Mouse (Mus musculus) embryonic facial prominence, embryonic 13.5 days (tissue): ENCODE measurements at regions not wholly inside any gene's neighbourhood (a gene's known extent, or its start where the extent isn't known, plus 50 kb on each side); places are given as distances from the start of the nearest gene placed in this dataset.
A peak's percentile ranks its signal among the peaks of the same experiment; 100 is the strongest.

ENCODE experiments used
- ATAC-seq: fragments of 200-750 bp; cut with Nextera tagmentation; 2 replicates; pipeline ENCODE4 v1.8.0; 2017; ENCODE audit warnings: low read depth; ENCODE audit not compliant: insufficient number of reproducible peaks, insufficient read depth, low FRiP score, low TSS enrichment
- H3K27ac ChIP-seq: fragments of 300-500 bp; sonication (generic); 2 replicates; pipeline ENCODE4 v1.5.1; 2015; ENCODE audit warnings: moderate library complexity, mild to moderate bottlenecking, inconsistent platforms
- H3K27me3 ChIP-seq: fragments of 300-500 bp; sonication (generic); 2 replicates; pipeline ENCODE4 v1.6.1; 2015; ENCODE audit warnings: mild to moderate bottlenecking, inconsistent platforms
- H3K36me3 ChIP-seq: fragments of 300-500 bp; sonication (generic); 2 replicates; pipeline ENCODE4 v1.6.1; 2015; ENCODE audit warnings: mild to moderate bottlenecking, inconsistent platforms
- H3K4me1 ChIP-seq: fragments of 300-500 bp; sonication (generic); 2 replicates; pipeline ENCODE4 v1.6.1; 2015; ENCODE audit warnings: inconsistent platforms
- H3K4me2 ChIP-seq: fragments of 300-500 bp; sonication (generic); 2 replicates; pipeline ENCODE4 v1.6.1; 2015; ENCODE audit warnings: moderate library complexity, mild to moderate bottlenecking, inconsistent platforms
- H3K4me3 ChIP-seq: fragments of 300-500 bp; sonication (generic); 2 replicates; pipeline ENCODE4 v1.5.1; 2015; ENCODE audit warnings: mild to moderate bottlenecking, inconsistent platforms
- H3K9ac ChIP-seq: fragments of 300-500 bp; sonication (generic); 2 replicates; pipeline ENCODE4 v1.6.1; 2015; ENCODE audit warnings: mild to moderate bottlenecking, inconsistent platforms
- H3K9me3 ChIP-seq: fragments of 300-500 bp; sonication (generic); 2 replicates; pipeline ENCODE4 v1.6.1; 2016; ENCODE audit warnings: inconsistent platforms
- WGBS: fragments of 180-500 bp; shearing (Covaris S2); methylation state at CpG from one replicate; pipeline ENCODE4 v1.1.7; 2015; ENCODE audit warnings: mixed read lengths; 5-methylcytosine and 5-hydroxymethylcytosine counted together

DNA sequence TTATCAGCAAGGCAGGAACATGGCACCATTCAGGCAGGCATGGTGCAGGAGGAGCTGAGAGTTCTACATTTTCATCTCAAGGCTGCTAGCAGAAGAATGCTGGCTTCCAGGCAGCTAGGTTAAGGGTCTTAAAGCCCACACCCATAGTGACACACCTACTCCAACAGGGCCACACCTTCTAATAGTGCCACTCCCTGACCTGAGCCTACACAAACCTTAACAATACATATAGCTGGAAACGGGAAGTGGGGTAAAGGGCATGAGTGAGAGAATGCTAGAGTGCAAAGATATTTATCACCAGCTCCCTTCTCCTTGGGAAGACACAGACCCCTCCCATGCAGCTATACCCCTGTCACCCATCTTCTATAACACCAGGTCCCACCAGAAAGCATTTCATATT, 230.6 kb downstream of the Irx1 start:
- WGBS = 77% methylated on average over 1 of the region's 1 CpGs
- H3K4me1 ChIP-seq = peaks cover 11% of the 10 kb centered on the region; the same call in 1 of the 2 replicates
- H3K27ac ChIP-seq = no peak overlapping the region
- ATAC-seq = no peak
- H3K9ac ChIP-seq = no peak overlapping the region
- no peak overlapping the region for H3K4me3 ChIP-seq
- no peaks in the 10 kb centered on the region for H3K9me3 ChIP-seq
- no peak overlapping the region for H3K4me2 ChIP-seq
- H3K36me3 ChIP-seq = no peaks in the 10 kb centered on the region
- no peaks in the 10 kb centered on the region; the same call in 1 of the 2 replicates for H3K27me3 ChIP-seq

DNA sequence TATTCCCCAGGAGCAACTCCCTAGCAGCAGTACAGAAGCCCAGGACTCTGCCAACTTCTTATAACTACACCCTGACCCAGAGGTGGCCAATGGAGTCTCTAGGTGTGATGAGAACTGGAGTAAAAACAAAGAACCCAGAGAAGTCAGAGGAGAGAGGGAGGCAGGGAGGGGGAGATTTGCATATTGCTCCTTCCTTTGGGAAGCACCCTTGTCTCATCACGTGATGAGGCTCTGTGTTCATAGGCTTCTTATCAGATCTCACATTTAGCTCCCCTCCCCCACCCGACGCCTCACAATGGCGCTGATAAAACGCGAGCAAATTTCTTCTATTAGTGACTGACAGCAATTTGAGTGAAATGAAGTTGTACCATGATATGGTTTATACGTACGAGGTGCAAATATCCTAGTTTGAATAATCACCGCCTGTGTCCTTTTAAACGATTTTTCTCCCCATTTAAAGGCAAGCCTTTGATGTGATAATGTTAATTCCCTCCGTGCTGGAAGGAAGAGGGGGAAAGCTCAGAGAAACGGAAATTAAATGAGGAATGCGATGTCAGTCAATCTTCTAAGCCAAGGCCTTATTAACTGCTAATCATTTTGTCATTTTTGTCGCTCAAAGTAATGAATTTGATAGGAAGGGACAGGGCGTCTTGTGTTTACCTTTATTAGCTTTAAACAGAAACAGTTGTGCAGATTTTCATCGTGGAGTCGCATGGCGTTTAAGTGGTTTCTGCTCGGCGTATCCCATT, 273.3 kb downstream of the Irx1 start:
- no peaks in the 10 kb centered on the region for H3K9me3 ChIP-seq
- H3K4me1 ChIP-seq = no peaks in the 10 kb centered on the region
- H3K9ac ChIP-seq = no peak overlapping the region
- no peak overlapping the region for H3K27ac ChIP-seq
- H3K4me3 ChIP-seq = no peak overlapping the region
- 8% methylated on average over 20 of the region's 20 CpGs for WGBS
- H3K27me3 ChIP-seq = peaks cover 42% of the 10 kb centered on the region
- no peak for ATAC-seq
- peak overlapping the region; percentile 39 for H3K4me2 ChIP-seq
- no peaks in the 10 kb centered on the region for H3K36me3 ChIP-seq

DNA sequence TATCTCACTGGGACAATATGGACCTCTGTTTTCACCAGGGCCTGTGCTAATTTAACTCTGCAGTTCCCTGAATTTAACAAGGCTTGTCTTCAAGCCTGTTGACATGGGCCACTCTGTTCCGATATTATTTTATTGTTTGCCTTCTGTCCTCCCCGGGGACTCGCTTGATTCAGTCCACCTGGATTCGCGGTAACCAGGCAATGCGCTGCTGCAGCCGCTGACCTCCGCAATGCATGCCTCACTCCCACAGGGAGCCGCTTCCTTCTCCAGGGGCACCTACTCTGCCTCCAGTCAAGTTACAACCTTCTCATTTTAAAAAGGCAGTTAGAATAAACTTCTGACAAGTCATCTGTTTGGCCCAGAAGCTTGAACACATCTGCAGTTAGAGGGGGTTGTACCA, 274.3 kb downstream of the Irx1 start:
- no peak overlapping the region for H3K4me2 ChIP-seq
- H3K4me3 ChIP-seq = no peak overlapping the region
- H3K9me3 ChIP-seq = no peaks in the 10 kb centered on the region
- no peaks in the 10 kb centered on the region for H3K4me1 ChIP-seq
- peaks cover 42% of the 10 kb centered on the region for H3K27me3 ChIP-seq
- ATAC-seq = no peak
- 25% methylated on average over 9 of the region's 9 CpGs for WGBS
- H3K9ac ChIP-seq = no peak overlapping the region
- no peaks in the 10 kb centered on the region for H3K36me3 ChIP-seq
- no peak overlapping the region for H3K27ac ChIP-seq

DNA sequence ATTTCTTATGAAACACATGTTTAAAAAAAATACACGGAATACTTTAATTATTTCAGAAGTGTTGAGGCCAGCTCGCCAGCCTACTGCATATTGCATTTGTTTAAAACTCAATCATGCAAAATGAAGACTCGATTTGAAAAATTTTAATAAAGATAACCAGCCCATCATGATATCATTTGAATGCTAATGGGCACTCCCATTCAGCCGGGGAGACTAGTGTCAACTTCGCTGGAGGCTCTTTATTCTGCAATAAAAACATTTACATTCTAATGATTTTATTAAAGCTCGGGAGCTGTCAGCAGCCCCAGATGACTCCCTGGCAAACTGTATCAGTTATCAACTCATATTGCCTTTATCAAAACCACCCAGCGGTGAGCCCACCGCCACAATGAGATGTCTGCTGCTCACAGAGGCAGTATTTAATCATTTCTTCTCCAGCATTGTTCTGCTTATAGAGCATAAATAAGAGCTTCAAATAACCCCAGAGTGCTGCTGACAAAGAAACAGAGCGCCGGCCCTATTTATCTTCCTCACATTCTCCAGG, 287.4 kb downstream of the Irx1 start:
- no peaks in the 10 kb centered on the region for H3K36me3 ChIP-seq
- H3K27ac ChIP-seq = no peak overlapping the region
- H3K9me3 ChIP-seq = no peaks in the 10 kb centered on the region
- no peak overlapping the region for H3K9ac ChIP-seq
- H3K4me3 ChIP-seq = no peak overlapping the region
- no peak overlapping the region for H3K4me2 ChIP-seq
- no peak for ATAC-seq
- peaks cover 16% of the 10 kb centered on the region for H3K27me3 ChIP-seq
- H3K4me1 ChIP-seq = no peaks in the 10 kb centered on the region
- WGBS = 79% methylated on average over 10 of the region's 10 CpGs

DNA sequence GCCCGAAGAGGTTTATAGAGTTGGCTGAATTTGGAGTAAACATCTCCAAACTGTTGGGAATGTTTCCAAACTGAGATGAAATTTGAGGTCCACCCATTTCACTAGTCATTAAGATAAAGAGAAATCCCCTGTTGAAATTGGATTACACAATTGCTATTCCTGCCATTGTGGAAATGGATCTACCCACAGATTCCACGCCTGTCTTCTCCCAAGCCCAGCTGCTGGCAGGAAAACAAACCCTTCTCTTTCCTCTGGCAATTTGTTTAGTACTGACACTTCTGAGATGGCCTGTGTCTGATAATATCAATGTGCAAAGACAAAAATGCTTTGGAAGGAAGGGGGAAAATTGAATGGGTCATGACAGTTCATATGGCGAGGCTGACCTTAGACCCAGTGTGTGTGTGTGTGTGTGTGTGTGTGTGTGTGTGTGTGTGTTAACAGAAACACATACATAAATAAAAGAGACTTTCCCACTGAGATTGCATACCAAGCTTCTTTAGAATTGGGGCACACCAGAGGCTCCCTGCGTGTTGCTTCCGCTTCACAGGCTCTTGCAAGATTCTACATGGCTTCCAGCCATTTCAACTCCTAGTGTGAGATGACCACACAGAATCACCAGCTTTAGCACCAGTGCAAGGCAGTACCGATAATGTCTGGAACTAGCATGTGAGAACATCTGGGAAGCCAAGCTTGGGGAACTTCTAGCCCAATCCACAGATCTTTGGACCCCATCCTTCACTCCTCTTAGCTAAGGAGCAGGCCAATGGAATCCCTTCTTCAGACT, 293.4 kb downstream of the Irx1 start:
- Histone ChIP-seq H3K36me3 (no peaks in the 10 kb centered on the region), H3K27me3 (peaks cover 10% of the 10 kb centered on the region), H3K9ac (no peak overlapping the region), H3K4me3 (no peak overlapping the region), H3K27ac (no peak overlapping the region), H3K9me3 (no peaks in the 10 kb centered on the region), H3K4me1 (peaks cover 22% of the 10 kb centered on the region), H3K4me2 (no peak overlapping the region)
- no peak for ATAC-seq
- WGBS = 67% methylated on average over 6 of the region's 6 CpGs

DNA sequence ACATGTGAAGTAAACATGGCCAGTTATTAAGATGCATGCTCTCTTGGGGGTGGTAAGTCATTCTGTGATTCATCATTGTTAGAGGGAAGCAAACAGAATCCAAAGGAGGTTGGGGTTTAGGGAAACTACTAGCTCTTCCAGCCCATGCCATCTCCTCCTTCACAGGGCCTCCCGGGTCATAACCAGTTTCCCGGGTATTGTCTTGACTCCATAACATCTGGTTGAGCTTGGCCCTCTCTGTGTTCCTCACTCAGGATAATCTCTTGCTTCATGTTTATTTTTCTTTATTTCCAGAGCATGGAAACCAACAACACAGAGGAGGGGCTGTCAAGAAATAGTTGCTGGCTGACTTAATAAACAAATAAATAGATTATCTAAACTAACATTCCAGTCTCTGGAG, 295.3 kb downstream of the Irx1 start:
- H3K9ac ChIP-seq = no peak overlapping the region
- H3K4me1 ChIP-seq = peaks cover 28% of the 10 kb centered on the region
- no peak overlapping the region for H3K4me3 ChIP-seq
- no peak overlapping the region for H3K4me2 ChIP-seq
- 73% methylated on average over 2 of the region's 2 CpGs for WGBS
- H3K27me3 ChIP-seq = no peaks in the 10 kb centered on the region
- no peak for ATAC-seq
- H3K27ac ChIP-seq = no peak overlapping the region
- H3K9me3 ChIP-seq = no peaks in the 10 kb centered on the region
- no peaks in the 10 kb centered on the region for H3K36me3 ChIP-seq

DNA sequence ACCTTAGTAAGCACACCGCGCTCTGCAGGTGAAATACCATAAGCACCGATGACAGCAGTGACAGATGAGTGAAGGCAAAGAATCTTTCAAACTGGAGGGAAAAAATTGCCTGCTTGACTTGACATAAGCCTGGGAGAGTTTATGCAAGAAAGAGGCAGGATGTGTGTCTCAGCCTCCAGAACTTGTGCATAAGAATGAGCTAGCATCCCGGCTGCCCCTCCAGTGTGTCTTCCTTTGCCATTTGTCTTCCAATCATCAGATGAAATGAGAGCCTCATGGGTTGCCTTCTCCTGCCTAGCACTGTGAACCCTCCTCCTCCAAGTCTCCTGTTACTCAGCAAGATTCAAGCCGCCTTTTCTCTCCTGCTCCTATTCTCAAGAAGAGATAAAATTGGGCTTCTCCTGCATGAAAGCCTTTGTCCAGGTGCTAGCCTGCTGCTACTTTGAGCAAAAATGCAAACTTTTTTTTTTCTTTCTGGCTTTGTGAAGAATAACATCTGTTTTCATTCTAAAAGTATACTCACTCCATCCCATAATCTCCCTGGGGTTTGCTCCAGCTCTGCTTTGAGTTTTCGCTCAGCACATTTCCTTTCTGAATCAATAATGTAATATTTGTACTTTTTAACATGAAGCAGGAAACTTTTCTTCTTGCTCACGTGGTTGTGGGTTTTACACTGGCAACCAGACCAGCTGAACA, 298.2 kb downstream of the Irx1 start:
- H3K27ac ChIP-seq = peak overlapping the region; percentile 75
- H3K4me3 ChIP-seq = no peak overlapping the region
- H3K4me1 ChIP-seq = peaks cover 27% of the 10 kb centered on the region
- no peaks in the 10 kb centered on the region for H3K9me3 ChIP-seq
- H3K9ac ChIP-seq = no peak overlapping the region
- H3K4me2 ChIP-seq = peak overlapping the region; percentile 9; the same call in 1 of the 2 replicates
- WGBS = 23% methylated on average over 7 of the region's 7 CpGs
- H3K36me3 ChIP-seq = no peaks in the 10 kb centered on the region
- ATAC-seq = no peak
- H3K27me3 ChIP-seq = peaks cover 13% of the 10 kb centered on the region; the same call in 1 of the 2 replicates

DNA sequence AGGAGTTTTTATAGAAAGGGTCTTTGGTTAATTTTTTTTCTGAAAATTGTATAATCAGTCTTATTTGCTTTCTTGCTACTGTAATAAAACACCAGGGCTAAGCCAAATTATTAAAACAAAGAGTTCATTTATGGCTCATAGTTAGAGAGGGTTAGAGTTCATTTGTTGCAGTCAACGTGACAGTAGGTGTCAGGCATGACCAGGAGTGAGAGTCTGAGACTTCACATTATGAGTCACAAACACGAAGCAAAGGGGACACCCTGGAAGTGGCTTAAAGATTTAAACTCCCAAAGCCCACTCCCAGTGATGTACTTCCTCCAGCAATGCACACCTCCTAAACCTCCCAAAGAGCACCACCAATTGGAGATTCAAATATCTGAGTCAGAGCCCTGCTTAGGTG, 305.6 kb downstream of the Irx1 start:
- Histone ChIP-seq H3K36me3 (no peaks in the 10 kb centered on the region), H3K9me3 (no peaks in the 10 kb centered on the region), H3K4me2 (no peak overlapping the region), H3K4me3 (no peak overlapping the region), H3K27ac (no peak overlapping the region), H3K9ac (no peak overlapping the region), H3K27me3 (peaks cover 18% of the 10 kb centered on the region; the same call in 1 of the 2 replicates), H3K4me1 (peaks cover 6% of the 10 kb centered on the region; the same call in 1 of the 2 replicates)
- WGBS = 70% methylated on average over 2 of the region's 2 CpGs
- no peak for ATAC-seq

DNA sequence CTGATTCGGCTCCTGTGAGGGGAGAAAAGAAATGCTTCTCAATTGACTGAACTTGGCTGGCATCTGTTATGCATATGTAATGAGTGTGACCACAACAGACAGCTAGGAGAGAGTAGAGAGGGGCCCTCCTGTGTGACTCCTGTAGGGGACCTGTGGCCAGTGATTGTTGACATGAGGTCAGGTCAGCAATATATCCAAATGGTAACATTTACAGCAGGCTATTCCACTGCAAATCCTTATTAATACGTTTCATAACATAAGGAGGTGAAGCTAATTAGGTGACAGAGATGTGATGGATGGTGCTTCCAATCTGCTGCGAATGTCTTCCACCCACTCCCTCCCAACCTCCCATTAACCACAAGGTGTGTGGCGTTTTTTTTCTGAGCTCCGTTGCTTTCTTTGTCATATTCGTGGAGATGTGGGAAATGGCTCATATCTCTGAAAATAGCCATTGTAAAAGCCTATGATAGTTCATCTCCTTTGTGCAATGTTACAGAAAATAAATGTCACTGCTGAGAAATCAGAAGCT, 309.5 kb downstream of the Irx1 start:
- Histone ChIP-seq H3K27ac (no peak overlapping the region), H3K4me3 (no peak overlapping the region), H3K36me3 (no peaks in the 10 kb centered on the region), H3K9ac (no peak overlapping the region), H3K4me1 (peaks cover 6% of the 10 kb centered on the region; the same call in 1 of the 2 replicates), H3K9me3 (no peaks in the 10 kb centered on the region), H3K4me2 (no peak overlapping the region), H3K27me3 (no peaks in the 10 kb centered on the region)
- no peak for ATAC-seq
- WGBS = 62% methylated on average over 6 of the region's 6 CpGs

DNA sequence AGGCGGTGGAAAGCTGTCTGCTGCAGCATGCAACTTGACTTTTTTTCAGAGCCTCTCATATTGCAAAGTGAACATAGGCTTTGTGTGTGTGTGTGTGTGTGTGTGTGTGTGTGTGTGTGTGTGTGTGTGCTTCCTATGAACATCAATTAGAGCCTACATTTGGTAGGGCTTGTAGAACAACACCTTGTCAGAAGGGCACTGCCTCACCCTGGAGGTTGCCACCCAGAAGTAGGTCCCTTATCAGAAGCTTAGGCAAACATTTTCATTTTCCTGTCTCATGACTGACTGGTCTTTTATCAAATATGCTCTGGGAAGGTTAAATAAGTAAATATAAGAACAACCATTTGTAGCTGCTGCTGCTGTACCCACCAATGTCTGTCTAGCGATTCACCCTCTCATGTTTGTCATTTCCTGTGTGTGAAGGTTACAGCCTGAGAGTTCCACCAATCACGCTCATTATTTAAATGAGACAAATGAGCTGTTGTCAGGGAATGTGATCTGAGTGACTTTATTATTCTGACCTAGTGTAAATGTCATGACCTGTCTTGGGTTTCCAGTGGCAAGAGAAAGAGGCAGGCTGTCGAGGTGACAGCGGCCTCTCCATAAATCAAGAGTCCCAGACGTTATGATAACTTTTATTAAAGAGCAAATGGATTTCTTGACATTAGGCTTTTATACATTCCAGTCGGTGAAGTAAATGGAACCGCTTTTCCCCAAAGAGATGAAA, 310.1 kb downstream of the Irx1 start:
- Histone ChIP-seq H3K9me3 (no peaks in the 10 kb centered on the region), H3K27me3 (no peaks in the 10 kb centered on the region), H3K36me3 (no peaks in the 10 kb centered on the region), H3K4me3 (no peak overlapping the region), H3K4me1 (peaks cover 6% of the 10 kb centered on the region; the same call in 1 of the 2 replicates), H3K27ac (no peak overlapping the region), H3K9ac (no peak overlapping the region), H3K4me2 (no peak overlapping the region)
- ATAC-seq = no peak
- 40% methylated on average over 8 of the region's 8 CpGs for WGBS

DNA sequence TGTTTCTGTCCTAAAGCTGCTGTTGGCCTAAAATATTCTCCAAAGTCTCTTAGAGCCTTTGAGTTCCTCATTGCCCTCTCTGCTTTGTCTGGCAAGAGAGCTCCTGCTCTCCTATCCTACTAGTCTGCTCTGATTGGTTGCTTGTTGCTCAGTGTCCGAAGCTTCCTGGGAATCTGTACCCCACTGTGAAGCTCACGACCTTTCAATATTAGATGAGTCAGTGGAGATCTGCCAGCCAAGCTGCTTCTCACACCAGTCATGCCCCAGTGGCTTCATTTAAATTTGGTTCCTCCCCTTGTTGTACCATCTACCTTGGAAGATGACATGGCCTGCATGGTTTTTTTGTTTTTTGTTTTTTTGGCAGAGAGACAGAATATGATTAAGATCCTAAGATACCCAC, 313.6 kb downstream of the Irx1 start:
- Histone ChIP-seq H3K9me3 (no peaks in the 10 kb centered on the region), H3K4me1 (peaks cover 6% of the 10 kb centered on the region; the same call in 1 of the 2 replicates), H3K9ac (no peak overlapping the region), H3K36me3 (no peaks in the 10 kb centered on the region), H3K4me3 (no peak overlapping the region), H3K4me2 (no peak overlapping the region), H3K27me3 (no peaks in the 10 kb centered on the region), H3K27ac (no peak overlapping the region)
- no peak for ATAC-seq
- WGBS = 35% methylated on average over 2 of the region's 2 CpGs
